Mouse (Mus musculus) neural tube, embryonic 12.5 days (tissue): Measurements from ENCODE around the gene Pgk1. TPM values are rescaled to one million over a fixed set of nuclear protein-coding genes. Genes with fewer than 3 reads are reported as not detected.

ENCODE experiments used
- polyA plus RNA-seq: library from polyadenylated mRNA; unstranded; fragments of >200 nt; fragmentation: Nextera tagmentation; extraction: Ambion mirVana; gene quantifications from 2 replicates; pipeline ENCODE4 v1.2.1, GENCODE M21; 2016

Pgk1 gene
- polyA plus RNA-seq, 1 experiment from 2014 or later: 310 TPM

Other genes starting within 250 kb of the Pgk1 start
- 38.5 and 39.0 TPM in 2 replicates for gene Magt1, start 175.2 kb upstream of the Pgk1 start, polyA plus RNA-seq
- 319 and 331 TPM in 2 replicates for gene Cox7b, start 171.4 kb upstream of the Pgk1 start, polyA plus RNA-seq
- 24.3 and 25.1 TPM in 2 replicates for gene Atp7a, start 159.8 kb upstream of the Pgk1 start, polyA plus RNA-seq
- 0.27 and 0.45 TPM in 2 replicates for gene Tlr13, start 43.9 kb upstream of the Pgk1 start, polyA plus RNA-seq
- gene Taf9b, start 34.1 kb downstream of the Pgk1 start, polyA plus RNA-seq: 12.0 and 13.2 TPM in 2 replicates
- gene Fnd3c2, start 68.3 kb downstream of the Pgk1 start, polyA plus RNA-seq: not detected in 2 replicates